Mouse (Mus musculus): ENCODE measurements around the gene Marf1.
"Not testable (repeated sequence)": the region's sequence is repeated elsewhere in the genome, so short reads cannot be mapped to it uniquely, and the experiment has no call there.

Marf1 gene

GRCm38 (mm10) chr16:14137976-14138561, 25.1 kb downstream of the Marf1 start:
- ATAC-seq (ENCODE audit: low TSS enrichment), result no peak

DNA sequence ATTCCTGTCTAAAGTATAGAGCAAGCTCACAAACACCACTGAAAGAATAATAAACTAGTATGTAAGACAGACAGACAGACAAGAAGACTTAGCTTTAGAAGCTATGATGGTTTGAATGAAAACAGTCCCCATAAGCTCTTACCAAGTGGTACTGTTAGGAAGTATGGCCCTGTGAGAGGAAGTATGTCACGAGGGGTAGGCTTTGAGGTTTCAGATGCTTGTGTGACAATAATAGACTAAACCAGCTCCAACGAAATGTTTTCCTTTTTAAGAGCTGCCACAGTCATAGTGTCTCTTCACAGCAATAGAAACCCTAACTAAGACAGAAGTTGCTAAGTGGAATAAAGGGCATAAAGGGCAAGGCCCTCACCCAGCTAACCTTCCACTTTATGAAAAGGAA, 28.1 kb downstream of the Marf1 start:
- ATAC-seq (ENCODE audit: low TSS enrichment), result no peak

DNA sequence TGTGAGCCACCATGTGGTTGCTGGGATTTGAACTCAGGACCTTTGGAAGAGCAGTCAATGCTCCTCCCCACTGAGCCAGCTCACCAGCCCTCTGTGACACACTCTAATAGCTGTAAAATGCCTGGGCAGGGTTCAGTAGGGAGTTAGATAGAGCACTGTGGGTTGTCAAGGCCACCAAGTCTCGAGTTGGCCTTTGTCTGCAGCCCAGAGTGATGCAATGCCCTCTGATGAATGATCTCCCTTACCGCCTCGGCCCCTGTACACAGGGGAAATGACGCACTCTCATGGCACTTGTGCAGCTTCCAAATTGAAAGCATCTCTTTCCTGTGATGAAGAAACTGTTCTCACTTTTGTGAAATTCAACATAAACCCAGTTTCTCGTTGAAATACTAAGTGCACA, 31.3 kb downstream of the Marf1 start:
- no peak for ATAC-seq (ENCODE audit: low TSS enrichment)

DNA sequence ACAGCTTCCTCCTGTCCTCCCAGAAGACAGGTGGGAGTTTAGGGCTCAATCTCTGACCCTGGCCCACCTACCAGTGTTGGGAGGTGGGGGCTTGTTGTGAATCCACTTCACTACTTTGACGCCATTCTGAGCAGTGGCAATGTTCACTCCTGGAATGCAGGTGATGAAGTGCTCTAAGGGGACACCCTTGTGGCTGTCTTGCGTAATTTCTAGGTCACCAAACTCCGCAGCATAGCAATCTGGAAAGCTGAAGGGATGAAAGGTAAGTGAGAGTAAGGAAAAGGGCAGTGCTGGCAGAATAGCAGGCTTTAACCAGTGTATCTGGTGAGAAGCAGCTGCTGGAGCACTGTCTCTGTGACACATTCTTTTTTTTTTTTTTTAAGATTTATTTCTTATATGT, 31.8 kb downstream of the Marf1 start:
- no peak for ATAC-seq (ENCODE audit: low TSS enrichment)

GRCm38 (mm10) chr16:14130796-14131195, 32.4 kb downstream of the Marf1 start:
- no peak for ATAC-seq (ENCODE audit: low TSS enrichment)

DNA sequence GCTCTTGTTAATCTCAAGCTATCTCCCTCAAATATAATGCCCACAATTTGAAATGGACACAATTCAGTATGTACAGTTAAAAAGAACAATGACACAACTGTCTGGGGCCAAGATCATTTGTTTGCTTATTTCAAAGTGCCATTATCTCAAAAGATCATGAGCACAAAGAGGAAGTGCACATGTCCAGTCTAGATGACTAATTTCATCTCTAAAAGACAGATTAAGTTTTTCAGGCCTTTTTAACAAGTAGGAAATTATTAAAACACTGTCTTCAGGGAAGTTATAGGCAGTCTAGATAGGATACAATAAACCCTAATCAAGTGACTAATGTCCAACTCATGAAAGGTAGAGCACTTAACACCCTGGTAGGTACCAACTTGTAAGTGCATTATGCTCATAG, 34.2 kb downstream of the Marf1 start:
- ATAC-seq (ENCODE audit: low TSS enrichment), result no peak

DNA sequence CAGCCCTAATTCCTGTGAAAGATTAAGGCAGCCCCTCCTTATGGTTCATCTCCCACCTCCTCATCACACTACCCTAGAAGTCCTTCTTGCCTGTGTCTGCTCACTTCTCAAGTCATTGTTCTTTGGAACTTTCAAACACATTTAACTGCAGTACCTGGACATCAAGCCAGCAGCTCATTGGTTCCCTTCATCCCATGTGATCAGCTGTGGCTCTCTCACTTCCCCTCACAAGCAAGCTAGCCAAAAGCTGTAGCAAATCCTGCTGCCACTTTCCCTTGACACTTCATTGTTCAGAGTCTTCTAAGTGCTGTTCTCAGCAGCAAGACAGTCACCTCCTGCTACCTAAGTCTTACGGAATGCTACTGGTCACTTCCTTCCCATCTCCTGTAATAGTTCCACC, 37.9 kb downstream of the Marf1 start:
- ATAC-seq (ENCODE audit: low TSS enrichment), result no peak

DNA sequence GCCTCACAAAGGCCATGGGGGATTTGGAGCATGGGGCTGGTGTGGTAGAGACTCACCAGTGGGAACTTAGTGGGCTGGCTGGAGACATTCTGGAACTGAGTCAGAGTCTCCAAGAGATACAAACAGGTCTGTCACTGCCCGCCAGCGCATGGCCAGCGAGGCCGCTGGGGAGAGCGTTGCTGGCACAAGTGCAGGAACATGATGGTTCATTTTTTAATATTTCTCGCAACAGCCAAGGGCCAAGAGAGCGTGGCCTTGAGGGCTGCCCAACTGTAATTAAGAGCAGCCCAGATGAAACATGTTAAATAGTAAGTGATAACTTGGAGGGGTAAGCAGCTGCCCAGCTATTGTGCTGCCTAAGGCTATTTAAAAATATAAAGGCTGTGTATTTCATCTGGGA, 38.4 kb downstream of the Marf1 start:
- no peak for ATAC-seq (ENCODE audit: low TSS enrichment)

GRCm38 (mm10) chr16:14123901-14124300, 39.2 kb downstream of the Marf1 start:
- ATAC-seq (ENCODE audit: low TSS enrichment), result no peak

DNA sequence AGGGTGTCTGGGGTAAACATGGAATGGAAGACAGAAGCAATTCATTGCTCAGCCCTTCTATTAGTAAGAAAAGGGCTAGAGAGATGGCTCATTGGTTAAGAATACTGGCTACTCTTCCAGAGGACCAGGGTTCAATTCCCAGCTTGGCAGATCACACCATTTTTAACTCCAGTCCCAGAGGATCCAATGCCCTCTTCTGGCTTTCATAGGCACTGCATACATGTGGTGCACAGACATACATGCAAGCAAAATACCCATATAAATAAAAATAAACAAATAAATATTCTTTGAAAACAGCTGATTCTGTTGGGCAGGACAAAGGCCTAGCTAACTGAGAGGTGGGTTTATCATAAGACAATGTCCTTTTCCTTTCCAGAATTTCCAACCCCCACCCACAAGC, 40.6 kb downstream of the Marf1 start:
- ATAC-seq (ENCODE audit: low TSS enrichment), result no peak

GRCm38 (mm10) chr16:14121563-14121962, 41.6 kb downstream of the Marf1 start:
- ATAC-seq (ENCODE audit: low TSS enrichment), result no peak

DNA sequence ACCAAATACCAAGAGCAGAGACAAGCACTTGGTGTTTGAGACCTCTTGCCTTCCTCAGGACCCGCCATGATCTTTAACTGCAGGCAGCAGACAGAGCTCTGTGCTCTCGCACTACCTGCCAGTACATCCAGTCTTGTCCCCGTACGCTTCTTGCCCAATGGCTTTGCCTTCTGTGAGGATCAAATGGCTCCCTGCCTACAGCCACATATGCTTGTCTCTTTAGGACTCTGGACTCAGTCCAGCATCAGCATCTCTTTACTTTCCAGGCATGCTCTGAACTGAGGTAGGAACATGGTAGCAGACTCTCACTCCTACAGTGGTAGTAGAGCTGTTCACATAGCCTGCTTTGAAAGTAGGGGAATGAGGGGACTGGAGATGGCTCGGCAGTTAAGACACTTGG, 42.2 kb downstream of the Marf1 start:
- no peak for ATAC-seq (ENCODE audit: low TSS enrichment)

- no peak for ATAC-seq (ENCODE audit: low TSS enrichment)
Observed at GRCm38 (mm10) chr16:14117299-14117698, 45.9 kb downstream of the Marf1 start.

DNA sequence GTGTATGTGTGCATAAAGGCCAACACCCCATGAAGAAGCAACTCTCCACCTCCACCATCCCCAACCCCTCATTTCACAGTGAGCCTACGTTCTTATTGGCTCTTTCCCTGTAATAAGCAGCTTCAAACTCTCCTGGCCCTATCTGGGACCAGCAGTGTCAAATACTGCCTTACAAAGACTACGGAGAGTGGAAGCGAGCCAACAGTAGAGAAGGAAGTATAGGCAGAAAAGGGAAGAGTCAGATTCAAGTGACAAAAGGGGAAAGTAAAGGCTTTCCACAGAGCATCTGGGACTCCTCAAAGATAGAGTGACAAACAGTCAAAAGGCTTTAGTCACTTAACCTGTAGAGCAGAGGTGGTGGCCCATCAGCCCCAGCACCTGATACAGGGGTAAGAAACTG, 50.4 kb downstream of the Marf1 start:
- ATAC-seq (ENCODE audit: low TSS enrichment), result no peak

GRCm38 (mm10) chr16:14112133-14112532, 51.0 kb downstream of the Marf1 start:
- peak; percentile 85 for ATAC-seq (ENCODE audit: low TSS enrichment)

GRCm38 (mm10) chr16:14110922-14111321, 52.2 kb downstream of the Marf1 start:
- ATAC-seq (ENCODE audit: low TSS enrichment), result no peak

GRCm38 (mm10) chr16:14109651-14110230, 53.4 kb downstream of the Marf1 start:
- no peak for ATAC-seq (ENCODE audit: low TSS enrichment)

- ATAC-seq (ENCODE audit: low TSS enrichment), result peak; percentile 38
Observed at GRCm38 (mm10) chr16:14105891-14106290, 57.3 kb downstream of the Marf1 start.

DNA sequence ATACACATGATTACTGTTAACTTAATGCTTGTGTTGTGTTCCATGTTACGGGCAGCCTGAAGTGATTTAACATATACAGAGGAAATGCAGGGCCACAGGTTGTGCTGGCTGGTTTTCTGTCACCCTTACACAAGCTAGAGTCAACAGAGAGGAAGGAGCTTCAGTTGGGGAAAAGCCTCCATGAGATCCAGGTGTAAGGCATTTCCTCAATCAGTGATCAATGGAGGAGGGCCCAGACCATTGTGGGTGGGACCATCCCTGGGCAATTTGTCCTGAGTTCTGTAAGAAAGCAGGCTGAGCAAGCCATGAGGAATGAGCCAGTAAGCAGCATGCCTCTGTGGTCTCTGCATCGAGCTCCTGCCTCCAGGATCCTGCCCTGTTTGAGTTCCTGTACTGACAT, 71.4 kb downstream of the Marf1 start:
- no peak for ATAC-seq (ENCODE audit: low TSS enrichment)

GRCm38 (mm10) chr16:14089296-14089695, 73.9 kb downstream of the Marf1 start:
- no peak for ATAC-seq (ENCODE audit: low TSS enrichment)

GRCm38 (mm10) chr16:14088249-14088648, 74.9 kb downstream of the Marf1 start:
- ATAC-seq (ENCODE audit: low TSS enrichment), result no peak

DNA sequence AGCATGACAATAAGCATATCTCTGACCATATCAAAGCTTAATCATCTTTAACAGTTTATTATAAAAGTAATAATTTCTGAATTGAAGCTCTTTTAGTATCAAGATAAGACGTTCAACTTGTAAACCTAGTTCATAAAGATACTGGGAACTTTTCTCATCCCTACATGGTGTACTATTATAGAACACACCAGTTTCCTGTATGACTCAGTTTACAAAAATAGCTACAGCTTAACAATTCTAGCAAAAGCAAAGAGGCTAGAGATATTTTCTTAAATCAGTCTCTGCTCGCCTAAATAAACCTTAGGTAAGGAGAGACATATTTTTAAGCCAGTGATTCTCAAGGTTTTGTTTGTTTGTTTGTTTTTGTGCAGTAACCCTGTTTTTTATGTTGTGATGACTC, 80.2 kb downstream of the Marf1 start:
- ATAC-seq (ENCODE audit: low TSS enrichment), result peak; percentile 90

- ATAC-seq (ENCODE audit: low TSS enrichment), result no peak
Observed at GRCm38 (mm10) chr16:14070471-14071169, 92.5 kb downstream of the Marf1 start.

DNA sequence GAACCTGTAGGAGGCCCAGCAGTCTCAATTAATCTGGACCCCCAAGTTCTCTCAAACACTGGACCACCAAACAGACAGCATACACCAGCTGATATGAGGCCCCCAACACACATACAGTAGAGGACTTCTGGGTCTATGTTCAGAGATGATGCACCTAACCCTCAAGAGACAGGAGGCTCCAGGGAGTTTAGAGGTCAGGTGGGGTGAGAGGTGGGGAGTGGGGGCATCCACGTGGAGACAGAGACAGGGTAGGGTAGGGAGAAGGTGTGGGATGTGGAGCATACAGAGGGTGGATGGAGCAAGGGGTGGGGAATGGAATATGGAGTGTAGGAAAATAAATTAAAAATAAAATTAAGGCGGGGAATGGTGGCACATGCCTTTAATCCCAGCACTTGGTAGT, 94.5 kb downstream of the Marf1 start:
- ATAC-seq (ENCODE audit: low TSS enrichment), result not testable (repeated sequence)

Data from frontal cortex, adult (tissue).